Comparison of ENCODE assay signal across 7 mouse cellular contexts in genomic region chr1:51765156-51765555, GRCm38 (mm10).
"Had no signal": no experiment of that assay in that cellular context is flagged by ENCODE, and none has a peak within 500 bp of the region (broad histone marks: within the 10 kb centered on the region; RNA-seq: fewer than 3 reads in every experiment).

No protein-coding gene starts in this region.

- DNase-seq: kidney, adult 9 months; kidney, postnatal 36 days; left cerebral cortex, postnatal 4 days; lung, adult 18-20 months; midbrain, embryonic 14.5 days; thymus, adult 2 months; thymus, postnatal 25 days had no signal
